Mouse (Mus musculus): Measurements from ENCODE around the gene Eml6. TPM values are rescaled to one million over a fixed set of nuclear protein-coding genes. Genes with fewer than 3 reads are reported as not detected.
A peak's percentile ranks its signal among the peaks of the same experiment; 100 is the strongest.

The Eml6 gene
- total RNA-seq, 2 experiments from 2014 or later = 1.4 to 2.6 TPM

DNA sequence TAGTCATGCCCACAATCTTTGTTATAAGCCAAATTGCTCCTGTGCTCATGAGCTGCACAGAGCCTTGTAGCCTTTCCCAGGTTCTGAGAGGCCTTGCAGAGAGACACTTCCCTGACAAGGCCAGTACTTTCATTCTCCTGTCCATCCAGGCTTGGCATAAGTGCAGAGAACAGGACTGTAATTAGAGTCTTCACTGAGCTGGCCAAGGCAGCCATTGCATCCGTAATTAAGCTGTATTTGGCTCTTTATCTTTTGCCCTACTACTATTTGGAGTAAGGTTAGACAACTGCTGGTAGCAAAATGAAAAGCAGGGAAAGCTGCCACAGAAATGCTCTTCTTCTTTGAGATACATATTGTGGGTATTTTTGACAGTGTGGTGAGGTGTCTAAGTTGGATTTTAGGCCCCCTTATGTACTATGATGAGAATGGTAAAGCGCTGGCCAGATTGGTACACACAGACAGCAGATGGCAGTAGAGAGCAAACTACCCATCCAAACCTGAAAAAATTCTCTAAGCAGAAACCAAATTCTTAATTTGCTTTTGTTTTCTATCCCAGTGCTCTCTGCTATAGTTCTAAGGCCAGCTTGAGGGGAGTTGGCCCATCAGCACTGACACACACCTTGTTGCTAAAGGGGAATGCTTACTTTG lies 164.0 kb downstream of the Eml6 start:
- ATAC-seq (replicated peaks; ENCODE audit: poor library complexity, severe bottlenecking) = peak; percentile 83

DNA sequence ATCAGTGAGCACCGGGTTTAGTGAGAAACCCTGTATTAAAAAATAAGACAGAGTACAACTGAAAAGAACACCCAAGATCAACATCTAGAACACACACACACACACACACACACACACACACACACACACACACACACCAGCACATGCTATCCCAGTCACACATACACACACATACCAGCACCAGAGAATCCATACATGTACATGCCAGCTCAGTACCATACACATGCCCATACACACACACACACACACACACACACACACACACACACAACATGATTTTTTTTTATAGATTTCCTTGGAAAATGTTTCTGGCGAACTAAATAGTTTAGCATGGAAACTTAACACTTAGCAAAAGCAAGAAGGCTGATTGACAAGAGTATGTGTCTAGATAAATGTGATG lies 164.8 kb downstream of the Eml6 start:
- no peak for ATAC-seq (replicated peaks; ENCODE audit: poor library complexity, severe bottlenecking)

DNA sequence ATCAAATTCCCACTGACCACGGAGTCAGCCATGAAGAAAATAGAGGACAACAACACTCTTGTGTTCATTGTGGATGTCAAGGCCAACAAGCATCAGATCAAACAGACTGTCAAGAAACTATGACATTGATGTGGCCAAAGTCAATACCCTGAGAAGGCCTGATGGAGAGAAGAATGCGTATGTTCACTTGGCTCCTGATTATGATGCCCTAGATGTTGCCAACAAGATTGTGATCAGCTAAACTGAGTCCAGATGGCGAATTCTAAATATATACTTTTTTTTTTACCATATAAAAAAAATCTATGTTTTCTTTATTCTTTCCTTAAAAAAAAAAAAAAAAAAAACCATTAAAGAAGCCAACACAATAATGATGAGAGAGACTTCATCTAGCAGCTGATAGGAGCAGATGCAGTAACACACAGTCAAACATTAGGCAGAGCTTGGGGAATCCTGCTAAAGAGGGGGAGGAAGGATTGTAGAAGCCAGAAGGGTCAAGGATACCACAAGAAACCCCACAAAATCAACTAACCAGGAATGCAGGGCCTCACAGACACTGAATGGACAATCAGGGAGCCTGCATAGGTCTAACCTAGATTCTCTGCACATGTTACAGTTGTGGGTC lies 185.1 kb downstream of the Eml6 start:
- no peak for ATAC-seq (replicated peaks; ENCODE audit: poor library complexity, severe bottlenecking)

DNA sequence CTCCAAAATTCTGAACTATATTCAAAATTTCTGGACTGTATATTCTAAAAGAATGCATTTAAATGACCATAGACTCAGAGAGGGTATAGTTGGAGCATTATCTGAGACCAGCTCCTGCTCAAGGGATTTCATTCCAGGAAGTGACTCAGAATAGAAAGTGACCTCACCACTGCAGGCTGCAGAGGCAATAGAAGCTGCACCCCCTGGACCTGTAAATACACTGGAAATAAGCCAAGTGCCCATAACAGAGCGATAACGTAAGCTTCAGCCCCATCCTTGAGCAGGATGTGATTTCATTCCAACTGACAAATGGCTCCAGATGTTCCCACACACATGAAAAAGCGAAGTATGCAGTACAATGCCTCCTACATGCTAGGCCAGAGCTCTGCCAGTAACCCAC lies 186.1 kb downstream of the Eml6 start:
- ATAC-seq (replicated peaks; ENCODE audit: poor library complexity, severe bottlenecking) = no peak

DNA sequence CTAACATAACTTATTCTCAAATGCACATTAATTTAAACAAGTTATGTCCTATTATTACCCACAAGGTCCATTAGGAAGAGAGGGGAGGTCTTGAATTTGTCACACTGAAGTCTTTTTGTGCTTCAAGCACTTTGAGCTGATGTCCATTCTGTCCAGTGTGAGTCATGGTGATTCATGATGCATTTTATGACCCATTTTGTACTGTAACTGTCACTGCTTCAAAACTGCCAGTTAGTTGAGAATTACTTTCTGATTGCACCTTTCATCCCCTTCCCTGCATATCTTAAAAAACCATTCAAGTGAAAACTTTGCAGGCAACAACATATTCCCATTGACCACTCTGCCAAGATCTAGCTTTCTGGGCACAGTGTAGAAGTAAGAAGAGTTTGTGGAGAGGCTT lies 188.8 kb downstream of the Eml6 start:
- no peak for ATAC-seq (replicated peaks; ENCODE audit: poor library complexity, severe bottlenecking)

DNA sequence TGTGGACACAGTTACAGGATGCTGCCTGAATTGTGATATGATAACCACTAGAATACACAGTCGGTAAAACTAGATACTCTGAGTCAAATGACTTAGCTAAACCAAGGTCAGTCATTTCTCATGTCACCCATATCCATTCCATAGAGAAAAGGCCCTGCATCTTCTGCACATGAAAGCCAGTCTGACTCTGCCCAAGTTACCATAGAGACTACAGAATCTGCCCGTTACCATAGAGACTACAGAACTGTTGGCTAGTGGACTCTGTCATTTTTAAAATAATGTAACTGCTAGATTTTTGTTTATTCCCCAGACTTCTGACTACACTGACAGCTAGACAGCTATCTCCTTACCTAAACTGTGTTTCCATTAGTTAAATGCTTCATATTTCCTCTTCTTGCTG lies 198.1 kb downstream of the Eml6 start:
- no peak for ATAC-seq (replicated peaks; ENCODE audit: poor library complexity, severe bottlenecking)

DNA sequence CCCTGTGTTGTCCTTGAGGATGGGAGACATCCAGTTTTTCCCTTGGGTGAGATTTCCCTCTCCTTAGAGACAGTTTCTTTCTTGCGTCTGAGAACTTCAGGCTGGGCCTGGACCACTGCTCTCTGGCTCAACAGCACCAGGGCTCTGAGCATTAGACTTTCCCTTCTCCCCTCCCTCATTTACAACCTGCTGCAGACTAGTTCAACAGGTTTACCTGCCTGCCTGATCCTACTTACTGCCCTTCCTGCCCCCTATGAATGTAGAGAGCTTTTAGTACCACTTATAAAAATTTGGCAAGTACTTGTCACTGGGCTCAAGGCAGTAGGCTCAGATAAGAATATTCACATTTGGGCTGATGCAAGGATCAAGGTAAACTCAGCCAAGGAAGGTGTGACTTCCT lies 199.8 kb downstream of the Eml6 start:
- no peak for ATAC-seq (replicated peaks; ENCODE audit: poor library complexity, severe bottlenecking)

DNA sequence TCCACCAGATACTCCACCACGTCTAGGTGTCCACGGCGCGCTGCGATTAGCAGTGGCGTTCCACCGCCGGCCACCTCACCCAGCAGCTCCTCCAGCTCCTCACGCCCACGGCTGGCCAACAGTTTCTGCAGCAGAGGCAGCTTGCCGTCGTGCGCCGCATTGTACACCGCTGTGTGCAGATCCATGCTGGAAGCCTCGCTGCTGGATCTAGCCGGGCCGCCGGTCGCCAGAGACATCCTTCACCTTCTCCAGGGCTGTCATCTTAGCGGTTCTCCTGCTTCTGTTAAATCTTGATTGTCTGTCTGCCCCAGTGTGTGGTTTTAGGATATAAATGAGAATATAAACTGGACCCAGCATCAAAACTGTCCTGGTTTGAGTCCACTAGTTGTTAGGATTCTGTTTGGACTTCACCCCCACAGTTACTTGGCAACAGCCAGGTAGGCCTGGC lies 200.5 kb downstream of the Eml6 start, which contains the start of gene 4931440F15Rik:
TSS of gene 4931440F15Rik (minus strand) at position 398 of the 448 bp plus-strand sequence.
- peak; percentile 52 for ATAC-seq (replicated peaks; ENCODE audit: poor library complexity, severe bottlenecking)

DNA sequence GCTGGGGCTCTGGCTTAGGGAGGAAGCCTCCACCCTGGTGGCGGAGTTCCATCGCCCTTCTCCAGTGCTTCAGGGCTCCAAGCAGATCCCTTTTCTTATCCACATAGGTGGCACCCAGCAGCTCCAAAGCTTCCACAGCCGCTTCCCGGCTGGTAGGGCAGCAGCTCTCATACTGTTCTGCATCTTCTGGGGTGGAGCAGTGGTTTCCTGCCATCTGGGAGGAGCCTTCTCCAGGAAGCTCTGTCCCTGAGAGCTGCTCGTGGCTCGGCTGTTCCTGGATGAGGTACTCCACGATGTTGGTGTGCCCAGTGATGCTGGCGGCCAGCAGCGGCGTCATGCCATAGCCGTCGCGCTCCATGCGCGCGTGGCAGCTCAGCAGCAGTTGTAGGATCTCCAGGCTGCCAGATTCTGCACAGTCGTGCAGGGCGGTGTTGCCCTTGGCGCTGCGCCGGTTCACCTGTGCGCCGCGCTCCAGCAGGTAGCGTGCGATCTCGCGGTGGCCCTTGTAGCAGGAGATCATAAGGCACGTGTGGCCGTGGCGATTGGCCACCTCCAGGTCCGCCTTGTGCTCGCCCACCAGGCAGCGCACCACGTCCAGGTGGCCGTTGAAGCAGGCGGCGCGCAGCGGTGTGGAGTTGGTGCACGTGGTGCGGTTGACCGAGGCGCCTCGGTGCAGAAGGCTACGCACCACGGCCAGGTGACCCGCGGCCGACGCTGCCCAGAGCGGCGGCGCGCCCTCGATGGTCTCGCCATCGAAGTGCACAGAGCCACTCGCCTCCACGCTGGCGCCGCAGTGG lies 201.2 kb downstream of the Eml6 start:
- ATAC-seq (replicated peaks; ENCODE audit: poor library complexity, severe bottlenecking) = peak; percentile 57

DNA sequence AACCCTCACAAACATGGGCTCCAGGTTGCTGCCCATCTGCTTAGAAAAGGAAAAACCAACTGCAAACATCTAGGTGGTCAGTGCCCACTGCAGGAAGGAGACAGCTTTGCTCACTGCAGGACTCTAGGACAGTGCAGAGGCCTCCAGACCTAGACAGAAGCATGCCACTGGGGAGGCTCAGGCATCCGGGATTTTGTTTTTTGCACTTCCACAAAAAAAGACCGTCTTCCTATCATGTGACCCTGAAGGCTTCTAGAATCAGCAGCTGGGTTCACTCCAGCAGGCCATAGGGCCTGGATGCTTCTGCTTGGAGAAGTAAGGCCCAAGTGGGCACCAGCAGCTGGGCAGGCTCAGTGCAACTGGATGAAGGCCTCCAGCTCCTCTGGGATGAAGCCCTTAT lies 202.7 kb downstream of the Eml6 start:
- ATAC-seq (replicated peaks; ENCODE audit: poor library complexity, severe bottlenecking) = no peak

DNA sequence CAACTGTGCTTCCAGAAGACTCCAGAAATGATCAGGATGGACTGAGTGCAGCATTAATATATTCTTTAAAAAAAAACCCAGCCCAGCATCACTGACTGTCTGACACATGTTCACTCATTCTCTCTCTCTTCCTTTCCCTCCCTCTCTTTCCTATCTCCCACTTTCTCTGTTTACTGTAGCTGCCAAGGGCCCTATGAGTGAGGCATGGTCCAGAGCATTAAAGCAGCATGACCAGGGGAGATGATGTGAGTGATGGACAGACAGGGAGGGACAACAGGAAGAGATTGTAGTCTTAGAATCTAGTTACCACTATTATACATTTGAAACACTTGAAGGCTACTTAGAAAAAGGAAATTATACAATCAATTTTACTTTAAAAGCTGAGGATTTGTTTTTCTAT lies 210.2 kb downstream of the Eml6 start:
- no peak for ATAC-seq (replicated peaks; ENCODE audit: poor library complexity, severe bottlenecking)

DNA sequence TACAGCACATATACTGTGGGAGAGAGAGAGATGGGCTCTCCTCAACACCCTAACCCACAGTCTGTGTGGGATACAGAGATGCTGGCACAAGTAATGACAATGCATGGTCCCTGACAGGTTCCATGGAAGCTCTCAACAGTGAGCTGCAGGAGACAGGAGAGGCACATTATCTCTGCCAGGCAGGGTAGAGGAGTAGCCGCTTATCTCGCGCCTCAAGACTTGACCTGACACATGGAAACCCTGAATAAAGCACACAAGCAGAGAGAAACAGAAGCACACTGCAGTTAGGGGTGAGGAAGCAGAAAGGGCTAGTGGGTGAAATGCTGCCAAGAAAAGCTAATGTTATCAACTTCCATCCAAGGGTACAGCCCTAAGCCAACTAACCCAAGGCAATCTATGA lies 210.6 kb downstream of the Eml6 start:
- ATAC-seq (replicated peaks; ENCODE audit: poor library complexity, severe bottlenecking) = no peak

DNA sequence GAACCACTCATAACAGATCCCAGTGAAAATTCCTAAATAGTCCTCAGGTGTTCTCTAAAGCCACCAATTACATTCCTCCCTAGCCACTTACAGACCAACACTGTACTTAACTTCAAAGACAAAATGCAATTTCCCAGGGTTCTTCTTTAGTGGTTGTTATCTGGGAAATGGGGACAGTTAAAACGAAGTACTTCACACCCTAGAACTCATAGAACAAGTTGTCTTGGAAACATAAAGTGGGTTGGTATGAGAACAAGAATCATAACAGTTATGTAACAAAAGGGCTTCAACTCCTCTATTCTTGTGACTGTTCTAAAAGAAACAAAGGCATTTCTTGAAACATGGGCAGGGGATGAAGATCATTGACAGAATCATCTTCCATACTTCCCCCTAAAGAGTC lies 212.6 kb downstream of the Eml6 start:
- ATAC-seq (replicated peaks; ENCODE audit: poor library complexity, severe bottlenecking) = no peak

DNA sequence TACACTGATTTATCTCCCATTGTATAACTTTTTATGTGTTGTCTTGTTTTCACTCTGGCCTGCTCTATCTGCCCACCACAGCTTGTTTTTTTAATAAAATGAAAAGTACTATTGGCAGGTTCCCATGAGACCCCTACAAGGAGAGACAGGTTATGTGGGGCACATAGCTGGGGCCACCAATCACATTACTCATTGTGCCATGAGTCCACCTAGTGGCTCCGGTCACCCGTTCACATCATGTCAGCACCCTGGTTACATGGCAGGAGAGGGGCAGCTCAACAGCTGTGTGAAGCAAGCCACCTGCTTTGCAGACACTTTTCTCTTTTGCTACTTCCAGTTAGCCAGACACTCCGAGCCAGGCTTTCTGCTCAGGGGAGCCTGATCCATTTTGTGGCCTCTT lies 213.4 kb downstream of the Eml6 start:
- no peak for ATAC-seq (replicated peaks; ENCODE audit: poor library complexity, severe bottlenecking)

DNA sequence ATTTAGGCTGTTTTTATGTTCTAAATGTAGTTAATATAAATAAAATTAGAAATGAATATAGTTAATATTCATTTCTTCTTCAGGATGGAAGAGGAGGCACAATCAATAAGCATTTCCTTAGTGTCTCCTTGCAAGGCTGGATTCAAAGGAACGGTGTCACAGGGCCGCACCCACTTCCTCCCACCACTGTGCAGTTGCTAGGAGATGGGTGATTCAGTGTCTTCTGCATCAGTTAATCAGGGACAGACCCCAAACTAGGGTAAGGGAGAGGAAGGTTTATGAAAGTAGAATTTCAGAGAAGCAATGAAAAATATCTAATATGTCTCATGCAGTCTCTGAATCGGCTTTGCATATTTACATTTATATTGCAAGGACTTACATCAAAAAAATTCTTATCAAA lies 215.5 kb downstream of the Eml6 start:
- ATAC-seq (replicated peaks; ENCODE audit: poor library complexity, severe bottlenecking) = 0 out of 2 replicates have a peak, but pooled peaks have one; percentile 21

DNA sequence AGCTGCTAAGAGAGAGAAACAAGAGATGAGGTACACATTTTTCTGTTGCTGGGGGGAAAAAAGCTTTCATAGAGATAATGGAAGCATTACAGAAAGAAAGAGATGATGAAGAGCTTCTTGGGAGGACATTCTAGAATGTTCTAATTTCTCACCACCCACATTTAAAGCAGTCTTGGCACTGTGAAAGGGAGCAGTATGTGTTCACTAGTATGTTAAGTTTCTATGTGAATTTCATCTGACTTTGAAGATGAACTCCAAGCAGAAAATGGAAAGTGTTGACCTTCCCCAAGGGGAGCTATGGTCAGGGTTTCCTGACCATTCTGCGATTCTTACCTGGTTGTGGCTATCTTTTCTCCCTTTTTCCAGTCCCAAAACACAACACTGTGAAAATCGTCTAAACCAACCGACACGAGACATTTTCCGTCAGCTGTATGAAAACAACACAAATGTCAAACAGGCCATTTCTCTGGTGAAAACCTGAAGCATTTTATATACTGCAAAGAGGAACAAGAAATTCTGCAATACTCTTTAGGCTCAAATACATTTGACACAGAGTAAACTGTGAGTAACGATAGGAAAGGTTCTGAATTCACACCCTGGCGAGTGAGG lies 216.7 kb downstream of the Eml6 start:
- peak; percentile 10; the same call in 1 of the 2 replicates for ATAC-seq (replicated peaks; ENCODE audit: poor library complexity, severe bottlenecking)

DNA sequence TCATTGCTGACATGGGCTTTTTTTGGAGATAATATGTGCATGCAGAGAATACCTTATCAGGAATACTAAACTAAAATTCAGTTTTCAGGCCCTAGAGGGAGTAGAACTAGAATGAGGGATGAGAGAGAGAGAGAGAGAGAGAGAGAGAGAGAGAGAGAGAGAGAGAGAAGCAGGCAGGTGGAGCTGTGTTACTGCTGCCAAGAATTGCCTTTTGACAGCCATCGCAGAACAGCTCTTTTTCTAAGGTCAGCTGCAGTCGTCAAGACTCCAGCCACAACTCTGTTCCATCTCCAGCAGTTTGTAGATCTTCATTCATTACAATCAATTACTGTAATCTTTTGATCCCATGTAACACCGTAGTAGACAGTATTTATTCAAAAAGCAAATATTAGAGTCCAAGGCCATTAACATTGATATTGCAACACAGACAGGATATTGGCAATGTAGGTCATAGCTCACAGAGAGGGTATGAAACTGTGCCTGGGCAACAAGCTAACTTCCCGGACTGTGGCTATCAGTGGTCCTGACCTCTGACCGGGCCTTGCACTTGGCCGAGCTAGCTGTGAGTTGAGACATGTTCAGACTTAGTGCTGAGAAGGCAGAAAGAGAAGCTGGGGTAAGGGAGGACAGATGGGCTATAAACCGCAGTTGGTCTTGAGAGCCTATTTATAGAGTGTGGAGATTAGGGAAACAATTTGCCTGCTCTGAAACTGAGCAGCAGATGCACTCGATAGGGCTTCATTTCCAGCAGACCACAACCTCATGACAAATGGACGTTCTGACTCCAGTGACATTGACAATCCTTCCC lies 217.5 kb downstream of the Eml6 start:
- peak; percentile 92 for ATAC-seq (replicated peaks; ENCODE audit: poor library complexity, severe bottlenecking)

DNA sequence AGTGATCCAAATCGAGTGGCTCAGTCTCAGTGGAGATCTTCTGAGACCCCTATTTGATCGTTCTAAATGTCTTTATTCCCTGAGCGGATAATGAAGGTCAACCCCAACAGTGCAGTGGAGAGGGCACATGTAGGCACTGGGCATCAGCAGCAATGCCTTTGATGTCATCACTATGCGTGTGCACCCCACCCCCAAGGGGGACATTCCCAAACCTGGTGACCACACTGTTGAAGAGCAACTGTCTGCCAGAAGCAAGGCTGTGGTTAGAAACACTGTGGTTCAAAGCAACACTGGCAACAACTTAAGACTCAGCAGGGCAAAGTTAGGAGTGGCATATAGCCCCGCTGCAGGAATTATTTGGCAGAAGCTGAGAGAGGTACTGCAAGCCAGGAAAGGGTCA lies 218.5 kb downstream of the Eml6 start:
- peak; percentile 27 for ATAC-seq (replicated peaks; ENCODE audit: poor library complexity, severe bottlenecking)

DNA sequence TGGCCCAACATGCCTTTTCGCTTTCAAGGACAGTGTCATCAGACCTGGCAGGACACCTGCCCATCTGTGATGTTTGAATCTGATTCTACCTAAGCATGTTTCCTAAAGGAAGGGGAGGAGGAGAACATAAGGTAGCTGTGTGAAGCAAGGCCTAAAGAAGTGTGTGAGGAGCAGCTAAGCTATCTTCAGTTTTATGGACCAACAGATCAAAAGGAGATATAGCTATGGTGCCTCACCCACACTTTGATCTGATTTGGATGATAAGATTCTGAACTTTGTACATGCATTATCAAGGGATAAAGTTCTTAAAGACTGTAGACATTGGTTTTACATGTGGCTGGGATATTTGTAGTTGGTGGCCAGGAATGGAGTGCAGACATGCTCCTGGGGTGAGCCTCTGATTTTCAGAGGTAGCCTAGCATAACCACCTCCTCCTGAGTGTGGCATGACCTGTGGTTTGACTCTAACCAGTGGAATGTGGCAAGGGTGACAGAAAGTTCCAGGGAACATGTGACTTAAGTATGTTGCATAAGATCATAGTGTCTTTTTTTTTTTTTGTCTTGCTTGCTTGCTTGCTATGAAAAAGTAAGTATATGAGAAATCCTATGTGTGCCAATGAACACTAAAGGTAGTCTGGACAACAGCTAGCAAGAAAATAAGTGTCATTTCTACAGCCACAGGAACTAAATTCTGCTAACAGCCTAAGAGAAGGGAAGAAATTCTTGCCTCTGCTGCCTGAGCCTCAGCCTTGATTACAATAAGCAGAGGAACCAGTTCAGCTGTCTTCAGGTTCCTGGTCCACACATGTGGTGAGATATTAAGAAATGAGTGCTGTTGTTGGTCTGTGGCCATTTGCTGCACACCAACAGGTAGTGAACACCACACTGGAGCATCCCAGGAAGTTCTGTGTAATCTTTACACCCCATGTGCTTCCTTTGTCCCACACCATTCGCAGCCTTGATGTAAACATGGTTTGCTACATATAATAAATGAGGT lies 224.1 kb downstream of the Eml6 start:
- peak; percentile 94 for ATAC-seq (replicated peaks; ENCODE audit: poor library complexity, severe bottlenecking)

Measured in granulocyte monocyte progenitor cell, adult 5-6 weeks (primary cell).